Mouse (Mus musculus) heart, postnatal 0 days (tissue): ENCODE data around the gene Epb41.

ENCODE experiments used
- CTCF ChIP-seq: IDR thresholded peaks from 2 replicates; pipeline ENCODE4 v1.5.1; 2016; ENCODE audit warnings: antibody characterized with exemption, control low read depth, low read depth
- EP300 ChIP-seq: IDR thresholded peaks from 2 replicates; pipeline ENCODE4 v1.6.1; 2016; ENCODE audit warnings: antibody characterized with exemption, low read depth

DNA sequence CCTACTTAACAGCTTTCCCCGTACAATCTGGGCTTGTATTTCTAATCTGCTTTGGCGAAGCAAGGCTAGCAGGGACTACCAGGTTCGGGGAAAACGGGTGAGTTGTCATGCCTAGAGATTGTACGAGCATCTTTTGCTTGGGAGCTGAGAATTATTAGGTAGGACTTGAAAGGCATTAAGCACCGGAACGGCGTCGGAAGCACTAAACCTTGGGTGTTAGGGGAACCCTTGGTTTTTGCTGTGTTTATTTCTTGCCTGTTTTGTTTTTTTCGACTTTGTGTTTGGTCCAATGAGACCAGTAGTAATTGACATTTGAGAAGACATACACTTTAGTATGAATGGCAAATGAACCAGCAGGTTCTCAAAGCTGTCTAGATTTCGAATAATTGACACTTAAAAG lies 200.6 kb downstream of the Epb41 start:
- TF ChIP-seq CTCF (no peak), EP300 (no peak)
